Mouse (Mus musculus): ENCODE measurements around the gene Id2. TPM values are rescaled to one million over a fixed set of nuclear protein-coding genes. Genes with fewer than 3 reads are reported as not detected.

The Id2 gene
- total and polyA plus RNA-seq, 2 experiments, result 81.9 to 199 TPM

GRCm38 (mm10) chr12:25089433-25089832, 7.5 kb downstream of the Id2 start:
- Histone ChIP-seq H3K4me1 (ENCODE audit: control insufficient read depth, insufficient read depth, low read length) (peaks cover 5% of the 10 kb centered on the region; the same call in 1 of the 2 replicates), H3K27me3 (ENCODE audit: control insufficient read depth, insufficient read depth, low read length) (no peaks in the 10 kb centered on the region), H3K79me2 (ENCODE audit: control insufficient read depth, insufficient read depth, low read length) (no peaks in the 10 kb centered on the region), H3K36me3 (ENCODE audit: control insufficient read depth, insufficient read depth, low read length) (peaks cover 4% of the 10 kb centered on the region; the same call in 1 of the 2 replicates), H3K27ac (replicated peaks; ENCODE audit: insufficient read depth, low read depth, low read length) (no peak overlapping the region), H3K9ac (ENCODE audit: low read depth, low read length) (no peak overlapping the region), H3K4me3 (ENCODE audit: insufficient read depth, low read depth, low read length) (no peak overlapping the region)
- DNase-seq (ENCODE audit: extremely low read depth, low read depth, low spot score), result no peak
- WGBS, result 29% methylated on average over 1 of the region's 1 CpGs
- no peak for TF ChIP-seq POLR2A (IDR thresholded peaks at IDR 0.05; ENCODE audit: extremely low read depth, insufficient read depth, low read length)
- TF ChIP-seq CTCF (IDR thresholded peaks at IDR 0.05; ENCODE audit: low read depth, low read length), result no peak

DNA sequence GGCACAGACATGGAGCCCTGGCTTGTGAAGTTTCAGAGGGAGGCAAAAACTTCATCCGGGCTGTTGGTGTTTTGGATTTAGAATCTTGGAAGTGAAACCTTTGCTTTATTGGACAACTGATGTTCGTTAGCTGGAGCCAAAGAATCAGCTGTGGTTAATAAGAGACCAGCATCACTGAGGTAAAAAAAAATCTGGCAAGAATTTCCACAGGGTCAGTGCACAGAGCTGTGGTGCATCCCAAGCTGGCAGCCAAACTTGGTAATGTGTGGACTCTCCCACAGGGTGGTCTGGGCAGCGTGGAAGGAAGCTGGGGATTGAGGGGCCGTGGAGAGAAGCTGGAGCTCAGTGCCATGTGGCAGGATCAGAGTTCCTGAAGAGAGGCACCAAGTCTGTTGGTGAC, 10.0 kb downstream of the Id2 start:
- no peak overlapping the region for H3K9ac ChIP-seq (ENCODE audit: low read depth, low read length)
- no peaks in the 10 kb centered on the region; the same call in 1 of the 2 replicates for H3K4me1 ChIP-seq (ENCODE audit: control insufficient read depth, insufficient read depth, low read length)
- no peak overlapping the region for H3K27ac ChIP-seq (replicated peaks; ENCODE audit: insufficient read depth, low read depth, low read length)
- 57% methylated on average over 4 of the region's 4 CpGs for WGBS
- H3K27me3 ChIP-seq (ENCODE audit: control insufficient read depth, insufficient read depth, low read length), result no peaks in the 10 kb centered on the region
- no peak overlapping the region for H3K4me3 ChIP-seq (ENCODE audit: insufficient read depth, low read depth, low read length)
- TF ChIP-seq POLR2A (IDR thresholded peaks at IDR 0.05; ENCODE audit: extremely low read depth, insufficient read depth, low read length) (no peak), CTCF (IDR thresholded peaks at IDR 0.05; ENCODE audit: low read depth, low read length) (no peak)
- no peaks in the 10 kb centered on the region for H3K79me2 ChIP-seq (ENCODE audit: control insufficient read depth, insufficient read depth, low read length)
- no peak for DNase-seq (ENCODE audit: extremely low read depth, low read depth, low spot score)
- H3K36me3 ChIP-seq (ENCODE audit: control insufficient read depth, insufficient read depth, low read length), result no peaks in the 10 kb centered on the region

GRCm38 (mm10) chr12:25083260-25084178, 13.4 kb downstream of the Id2 start:
- H3K4me1 ChIP-seq (ENCODE audit: control insufficient read depth, insufficient read depth, low read length), result no peaks in the 10 kb centered on the region; the same call in 1 of the 2 replicates
- H3K9ac ChIP-seq (ENCODE audit: low read depth, low read length), result no peak overlapping the region
- no peaks in the 10 kb centered on the region for H3K36me3 ChIP-seq (ENCODE audit: control insufficient read depth, insufficient read depth, low read length)
- DNase-seq (ENCODE audit: extremely low read depth, low read depth, low spot score), result no peak
- H3K79me2 ChIP-seq (ENCODE audit: control insufficient read depth, insufficient read depth, low read length), result no peaks in the 10 kb centered on the region
- no peaks in the 10 kb centered on the region for H3K27me3 ChIP-seq (ENCODE audit: control insufficient read depth, insufficient read depth, low read length)
- H3K4me3 ChIP-seq (ENCODE audit: insufficient read depth, low read depth, low read length), result no peak overlapping the region
- 56% methylated on average over 26 of the region's 26 CpGs for WGBS
- TF ChIP-seq POLR2A (IDR thresholded peaks at IDR 0.05; ENCODE audit: extremely low read depth, insufficient read depth, low read length), result no peak
- TF ChIP-seq CTCF (IDR thresholded peaks at IDR 0.05; ENCODE audit: low read depth, low read length), result no peak
- no peak overlapping the region for H3K27ac ChIP-seq (replicated peaks; ENCODE audit: insufficient read depth, low read depth, low read length)

GRCm38 (mm10) chr12:25074344-25074743, 22.6 kb downstream of the Id2 start:
- H3K4me3 ChIP-seq (ENCODE audit: insufficient read depth, low read depth, low read length), result no peak overlapping the region
- H3K79me2 ChIP-seq (ENCODE audit: control insufficient read depth, insufficient read depth, low read length), result no peaks in the 10 kb centered on the region
- H3K36me3 ChIP-seq (ENCODE audit: control insufficient read depth, insufficient read depth, low read length), result no peaks in the 10 kb centered on the region
- TF ChIP-seq POLR2A (IDR thresholded peaks at IDR 0.05; ENCODE audit: extremely low read depth, insufficient read depth, low read length) (no peak), CTCF (IDR thresholded peaks at IDR 0.05; ENCODE audit: low read depth, low read length) (no peak)
- WGBS, result 78% methylated on average over 3 of the region's 3 CpGs
- no peaks in the 10 kb centered on the region for H3K4me1 ChIP-seq (ENCODE audit: control insufficient read depth, insufficient read depth, low read length)
- no peaks in the 10 kb centered on the region for H3K27me3 ChIP-seq (ENCODE audit: control insufficient read depth, insufficient read depth, low read length)
- H3K9ac ChIP-seq (ENCODE audit: low read depth, low read length), result no peak overlapping the region
- DNase-seq (ENCODE audit: extremely low read depth, low read depth, low spot score), result no peak
- no peak overlapping the region for H3K27ac ChIP-seq (replicated peaks; ENCODE audit: insufficient read depth, low read depth, low read length)

- no peak overlapping the region for H3K4me3 ChIP-seq (ENCODE audit: insufficient read depth, low read depth, low read length)
- no peak overlapping the region for H3K9ac ChIP-seq (ENCODE audit: low read depth, low read length)
- no peaks in the 10 kb centered on the region for H3K4me1 ChIP-seq (ENCODE audit: control insufficient read depth, insufficient read depth, low read length)
- TF ChIP-seq POLR2A (IDR thresholded peaks at IDR 0.05; ENCODE audit: extremely low read depth, insufficient read depth, low read length) (no peak), CTCF (IDR thresholded peaks at IDR 0.05; ENCODE audit: low read depth, low read length) (no peak)
- H3K79me2 ChIP-seq (ENCODE audit: control insufficient read depth, insufficient read depth, low read length), result no peaks in the 10 kb centered on the region
- WGBS, result 80% methylated on average over 4 of the region's 4 CpGs
- no peaks in the 10 kb centered on the region for H3K27me3 ChIP-seq (ENCODE audit: control insufficient read depth, insufficient read depth, low read length)
- no peaks in the 10 kb centered on the region for H3K36me3 ChIP-seq (ENCODE audit: control insufficient read depth, insufficient read depth, low read length)
- no peak overlapping the region for H3K27ac ChIP-seq (replicated peaks; ENCODE audit: insufficient read depth, low read depth, low read length)
- DNase-seq (ENCODE audit: extremely low read depth, low read depth, low spot score), result no peak
Measured at GRCm38 (mm10) chr12:25073374-25073773, 23.6 kb downstream of the Id2 start.

- H3K27me3 ChIP-seq (ENCODE audit: control insufficient read depth, insufficient read depth, low read length), result no peaks in the 10 kb centered on the region
- WGBS, result 92% methylated on average over 6 of the region's 6 CpGs
- TF ChIP-seq POLR2A (IDR thresholded peaks at IDR 0.05; ENCODE audit: extremely low read depth, insufficient read depth, low read length) (no peak), CTCF (IDR thresholded peaks at IDR 0.05; ENCODE audit: low read depth, low read length) (no peak)
- H3K79me2 ChIP-seq (ENCODE audit: control insufficient read depth, insufficient read depth, low read length), result no peaks in the 10 kb centered on the region
- no peak overlapping the region for H3K27ac ChIP-seq (replicated peaks; ENCODE audit: insufficient read depth, low read depth, low read length)
- no peaks in the 10 kb centered on the region for H3K4me1 ChIP-seq (ENCODE audit: control insufficient read depth, insufficient read depth, low read length)
- peaks cover 11% of the 10 kb centered on the region; the same call in 1 of the 2 replicates for H3K36me3 ChIP-seq (ENCODE audit: control insufficient read depth, insufficient read depth, low read length)
- no peak overlapping the region for H3K4me3 ChIP-seq (ENCODE audit: insufficient read depth, low read depth, low read length)
- no peak overlapping the region for H3K9ac ChIP-seq (ENCODE audit: low read depth, low read length)
- DNase-seq (ENCODE audit: extremely low read depth, low read depth, low spot score), result no peak
Measured at GRCm38 (mm10) chr12:25062264-25062663, 34.7 kb downstream of the Id2 start.

Data from liver, adult 2 months (tissue).